Comparison of ENCODE assay signal across 15 mouse cellular contexts in genomic region chr1:95744446-95744845, GRCm38 (mm10).
"Had no signal": no experiment of that assay in that cellular context is flagged by ENCODE, and none has a peak within 500 bp of the region (broad histone marks: within the 10 kb centered on the region; RNA-seq: fewer than 3 reads in every experiment).

No protein-coding gene starts in this region.

- ATAC-seq: liver, postnatal 0 days; lung, postnatal 0 days; midbrain, embryonic 13.5 days had no signal

- H3K27me3 ChIP-seq: megakaryocyte, embryonic 14.5 days; midbrain, embryonic 13.5 days had no signal

- H3K36me3 ChIP-seq: midbrain, embryonic 10.5 days; midbrain, embryonic 13.5 days had no signal

- H3K27ac ChIP-seq: kidney, postnatal 0 days; layer of hippocampus, adult 2 months; liver, embryonic 14.5 days; macrophage; midbrain, embryonic 10.5 days; midbrain, embryonic 13.5 days had no signal

- H3K4me1 ChIP-seq: megakaryocyte, embryonic 14.5 days; midbrain, embryonic 10.5 days; midbrain, embryonic 13.5 days had no signal

- H3K4me2 ChIP-seq: lung, embryonic 14.5 days; midbrain, embryonic 13.5 days had no signal

- H3K9me3 ChIP-seq: megakaryocyte, embryonic 14.5 days; midbrain, embryonic 10.5 days; midbrain, embryonic 13.5 days had no signal

- H3K9ac ChIP-seq: liver, embryonic 14.5 days; liver, postnatal 0 days; lung, embryonic 14.5 days; midbrain, embryonic 13.5 days had no signal

- DNase-seq: kidney, adult 2 months; kidney, postnatal 25 days; layer of hippocampus, adult 9-11 months; liver, postnatal 0 days; lung, embryonic 14.5 days; thymus, adult 18-20 months; thymus, postnatal 36 days had no signal

- H3K4me3 ChIP-seq: layer of hippocampus, adult 2 months; megakaryocyte, embryonic 14.5 days; midbrain, embryonic 10.5 days; midbrain, embryonic 13.5 days had no signal
